Mouse (Mus musculus): Measurements from ENCODE around the gene Cracr2a.
"Not testable (repeated sequence)": the region's sequence is repeated elsewhere in the genome, so short reads cannot be mapped to it uniquely, and the experiment has no call there.

Gene Cracr2a

DNA sequence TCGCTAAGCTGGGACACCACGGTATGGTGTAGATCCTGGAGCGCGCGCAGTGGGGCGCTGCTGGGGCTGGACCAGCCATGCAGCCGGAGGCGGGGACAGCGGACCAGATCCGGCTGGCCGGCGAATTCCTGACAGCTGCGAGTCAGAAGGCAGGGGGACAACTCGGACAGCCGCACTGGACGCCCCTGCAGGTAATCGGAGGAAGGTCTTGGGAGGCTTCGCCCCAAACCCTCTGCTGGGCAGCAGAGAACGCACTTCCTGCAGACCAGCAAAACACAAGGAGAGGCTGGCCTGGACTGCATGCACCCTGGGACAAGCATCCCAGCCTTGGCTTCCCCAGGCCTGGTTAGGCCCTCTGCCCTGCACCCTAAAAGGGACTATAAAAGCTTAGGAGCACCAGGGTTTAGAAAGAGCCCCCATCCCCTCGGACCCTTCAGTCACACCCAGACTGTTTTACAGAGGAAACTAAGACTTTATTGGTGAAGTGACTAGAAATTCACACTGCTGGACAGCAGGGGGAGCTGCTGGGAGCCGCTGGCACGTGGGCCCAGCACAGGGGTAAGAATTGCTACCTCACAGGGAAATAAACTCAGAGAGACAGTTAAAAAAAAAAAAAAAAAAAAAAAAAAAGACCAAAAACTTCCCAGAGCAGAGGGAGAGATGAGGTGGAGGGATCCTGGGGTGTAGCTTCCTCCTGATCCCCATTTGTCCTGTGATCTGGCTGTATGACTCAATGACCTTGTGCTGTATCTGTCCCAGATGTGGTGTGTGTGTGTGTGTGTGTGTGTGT, at the start of gene Cracr2a:
Gene Cracr2a (plus strand): TSS at position 108 of the 790 bp plus-strand sequence.
- in situ Hi-C loops (cut with MboI; ENCODE audit: low pct_unique_long_range_greater_than_20kb in 1 of 2, low sequenced_read_pairs in 2 of 2, unreplicated experiment in 1 of 2): no loop called here

DNA sequence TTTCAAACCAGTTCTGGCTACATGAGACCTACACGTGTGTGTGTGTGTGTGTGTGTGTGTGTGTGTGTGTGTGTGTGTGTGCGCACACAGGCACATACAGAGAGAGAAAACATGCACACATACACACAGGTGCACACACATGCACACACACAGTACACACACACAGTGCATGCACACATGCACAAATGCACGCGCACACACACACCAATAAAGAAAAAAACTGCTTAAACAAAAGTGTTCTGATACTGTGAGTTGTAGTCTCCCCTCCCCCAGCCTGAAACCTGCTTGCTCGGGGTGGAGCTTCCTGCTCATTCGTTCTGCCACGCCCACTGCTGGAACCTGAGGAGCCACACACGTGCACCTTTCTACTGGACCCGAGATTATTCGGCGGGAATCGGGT, 47.4 kb upstream of the Cracr2a start:
- in situ Hi-C loops (cut with MboI; ENCODE audit: low pct_unique_long_range_greater_than_20kb in 1 of 2, low sequenced_read_pairs in 2 of 2, unreplicated experiment in 1 of 2): not testable (repeated sequence)

DNA sequence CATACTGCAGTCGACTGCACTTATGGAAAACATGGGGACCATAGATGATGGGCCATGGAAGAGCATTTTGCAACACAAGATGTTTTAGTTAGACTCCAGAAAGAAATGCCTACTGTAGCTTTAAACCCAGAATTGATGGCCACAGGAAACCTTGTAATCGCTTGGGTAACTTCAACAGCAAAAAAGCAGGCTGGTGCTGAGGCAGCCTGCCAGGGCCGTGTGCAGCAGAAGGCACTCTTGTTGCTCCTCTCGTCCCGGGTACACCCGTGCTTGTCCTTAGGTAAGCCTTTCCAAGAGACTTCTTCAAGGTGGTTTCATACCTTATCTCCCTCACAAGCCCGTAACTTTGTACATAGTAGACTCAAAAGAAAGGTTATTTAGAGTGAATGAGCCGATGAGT, 40.0 kb upstream of the Cracr2a start:
- in situ Hi-C loops (cut with MboI; ENCODE audit: low pct_unique_long_range_greater_than_20kb in 1 of 2, low sequenced_read_pairs in 2 of 2, unreplicated experiment in 1 of 2): no loop called here

DNA sequence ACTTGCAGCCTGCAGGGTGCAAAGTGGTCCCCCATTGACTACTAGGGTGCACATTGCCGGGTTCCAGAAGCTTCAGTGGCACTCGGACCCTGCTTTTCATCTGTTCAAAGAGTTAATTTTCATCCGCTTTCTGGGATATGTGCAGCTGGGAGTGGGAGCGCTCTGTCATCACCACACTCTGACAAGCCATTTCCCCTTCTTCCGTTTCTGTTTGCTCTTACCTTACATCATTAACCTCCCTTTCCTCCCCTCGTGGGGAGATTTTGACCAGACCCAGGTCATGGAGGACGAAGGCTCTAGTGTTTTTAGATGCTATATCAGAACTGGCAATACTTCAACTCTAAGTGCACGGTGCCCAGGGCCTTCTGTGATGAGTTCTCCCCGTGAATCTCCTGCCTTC, 38.8 kb upstream of the Cracr2a start:
- in situ Hi-C loops (cut with MboI; ENCODE audit: low pct_unique_long_range_greater_than_20kb in 1 of 2, low sequenced_read_pairs in 2 of 2, unreplicated experiment in 1 of 2): no loop called here

DNA sequence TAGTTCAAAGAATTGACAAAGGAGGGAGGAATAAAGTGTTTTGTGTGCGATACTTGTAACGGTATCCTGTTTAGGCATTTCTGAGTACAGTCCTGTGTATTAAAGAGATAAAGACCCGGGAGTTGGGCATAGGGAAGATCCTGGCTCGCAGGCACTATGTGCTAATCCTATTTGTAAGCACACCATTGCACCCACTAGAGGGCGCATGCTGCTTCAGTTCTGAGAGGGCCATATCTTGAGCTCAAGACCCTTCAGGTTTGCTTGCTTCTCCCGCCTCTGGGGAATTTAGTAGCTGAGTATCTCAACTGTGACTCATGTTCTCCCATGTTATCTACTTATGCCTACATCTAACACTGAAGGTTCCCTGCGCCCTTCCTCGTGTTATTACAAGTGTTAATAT, 36.7 kb upstream of the Cracr2a start:
- in situ Hi-C loops (cut with MboI; ENCODE audit: low pct_unique_long_range_greater_than_20kb in 1 of 2, low sequenced_read_pairs in 2 of 2, unreplicated experiment in 1 of 2): no loop called here

DNA sequence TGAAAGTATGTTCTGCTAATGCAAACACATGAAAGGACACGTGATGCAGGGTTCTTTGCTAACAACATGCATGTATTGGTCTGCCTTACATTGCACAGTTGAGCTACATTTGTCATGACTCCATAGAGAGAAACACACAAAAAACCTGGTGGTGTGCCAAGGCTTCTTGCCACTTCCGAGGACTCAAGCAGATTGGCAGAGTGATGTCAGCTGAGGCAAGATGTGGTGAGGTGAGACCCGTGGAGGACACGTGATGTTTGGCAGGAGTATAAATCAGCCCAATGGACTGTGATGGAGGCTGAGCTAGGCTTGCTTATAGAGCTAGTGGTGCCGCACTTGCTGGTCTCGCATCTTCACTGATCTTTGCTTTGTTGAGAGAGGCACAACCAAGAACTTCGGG, 32.5 kb upstream of the Cracr2a start:
- in situ Hi-C loops (cut with MboI; ENCODE audit: low pct_unique_long_range_greater_than_20kb in 1 of 2, low sequenced_read_pairs in 2 of 2, unreplicated experiment in 1 of 2): no loop called here

DNA sequence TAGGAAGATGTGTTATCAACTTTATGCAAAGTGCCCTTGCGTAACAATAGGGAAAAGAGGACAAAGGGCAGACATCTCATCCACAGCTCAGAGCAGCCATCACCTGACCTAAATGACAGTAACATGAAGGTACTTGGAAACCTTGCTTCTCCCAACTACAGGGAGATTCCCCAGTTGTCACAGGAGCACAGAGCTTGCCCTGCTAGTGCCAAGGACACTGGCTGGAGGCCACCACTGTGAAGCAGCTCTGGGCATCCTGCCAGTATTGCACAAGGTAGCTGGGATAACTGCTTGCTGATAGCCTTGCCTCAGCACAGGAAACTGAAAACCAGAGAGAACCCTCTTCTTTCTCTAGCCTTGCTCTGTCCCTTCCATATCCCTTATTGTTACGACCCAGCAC, 31.7 kb upstream of the Cracr2a start:
- in situ Hi-C loops (cut with MboI; ENCODE audit: low pct_unique_long_range_greater_than_20kb in 1 of 2, low sequenced_read_pairs in 2 of 2, unreplicated experiment in 1 of 2): no loop called here

DNA sequence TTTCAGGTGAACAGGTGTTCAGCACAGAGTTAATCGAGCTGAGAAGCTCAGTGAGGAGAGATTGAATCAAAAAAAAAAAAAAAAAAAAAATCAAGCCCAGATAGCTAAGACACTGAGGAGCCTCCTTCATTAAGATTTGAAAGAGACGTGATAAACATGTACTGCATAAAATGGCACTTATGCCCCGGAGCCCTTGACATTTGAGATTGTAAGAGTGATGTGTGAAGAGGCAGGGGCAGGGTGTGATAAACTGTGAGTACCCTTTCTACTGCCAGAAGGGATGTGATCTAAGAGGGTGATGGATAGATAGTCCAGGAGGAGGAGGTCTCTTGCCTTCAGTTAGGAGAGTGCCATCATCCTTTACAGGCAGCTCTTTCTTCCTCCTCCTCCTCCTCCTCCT, 30.9 kb upstream of the Cracr2a start:
- in situ Hi-C loops (cut with MboI; ENCODE audit: low pct_unique_long_range_greater_than_20kb in 1 of 2, low sequenced_read_pairs in 2 of 2, unreplicated experiment in 1 of 2): no loop called here

DNA sequence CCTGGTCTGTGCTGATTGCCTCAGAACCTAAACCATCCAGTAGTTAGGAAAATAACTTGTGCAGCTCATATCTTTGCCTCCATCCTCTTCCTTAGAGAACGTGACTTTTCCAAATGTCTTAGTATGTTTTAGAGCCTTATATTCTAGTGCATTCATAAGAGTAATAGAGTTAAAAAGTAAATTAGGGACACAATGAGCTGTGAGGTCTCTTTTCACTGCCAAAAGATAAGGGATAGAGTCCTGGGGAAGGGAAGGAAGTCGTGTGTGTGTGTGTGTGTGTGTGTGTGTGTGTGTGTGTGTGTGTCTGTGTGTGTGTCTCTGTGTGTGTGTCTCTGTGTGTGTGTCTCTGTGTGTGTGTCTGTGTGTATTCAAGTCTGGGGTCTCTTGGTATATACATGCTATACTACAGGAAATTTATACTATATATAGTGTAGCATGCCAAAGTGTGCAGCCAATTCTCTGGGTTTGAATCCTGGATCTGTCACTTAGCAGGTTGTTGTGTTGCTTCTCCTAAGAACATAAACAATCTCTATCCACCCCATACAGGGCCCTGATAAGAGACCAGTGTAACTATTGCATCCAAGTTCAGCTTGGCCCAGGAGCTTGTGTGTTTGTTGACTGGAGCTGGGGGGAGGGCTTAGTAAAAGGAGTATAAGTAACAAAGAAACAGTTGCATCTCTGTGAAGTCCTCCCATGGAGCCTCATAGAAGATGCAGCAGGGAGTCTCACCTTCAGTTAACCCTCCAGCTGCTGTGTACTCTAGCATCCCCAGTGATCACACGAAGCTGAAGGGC, 29.5 kb upstream of the Cracr2a start:
- in situ Hi-C loops (cut with MboI; ENCODE audit: low pct_unique_long_range_greater_than_20kb in 1 of 2, low sequenced_read_pairs in 2 of 2, unreplicated experiment in 1 of 2): no loop called here

DNA sequence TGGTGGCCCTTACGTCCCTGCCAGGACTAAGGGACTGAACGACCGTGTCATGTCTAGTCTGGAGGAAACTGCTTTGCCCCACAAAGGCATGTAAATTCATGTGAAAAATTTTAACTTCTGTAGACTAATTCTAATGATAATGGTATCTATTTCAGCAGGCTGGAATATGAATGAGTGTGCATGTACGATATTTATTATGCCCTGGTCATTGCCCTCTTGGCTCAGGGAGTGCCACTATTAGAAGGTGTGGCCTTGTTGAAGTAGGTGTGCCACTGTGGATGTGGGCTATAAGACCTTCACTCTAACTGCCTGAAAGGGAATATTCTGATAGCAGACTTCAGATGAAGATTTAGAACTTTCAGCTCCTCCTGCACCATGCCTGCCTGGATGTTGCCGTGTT, 28.8 kb upstream of the Cracr2a start:
- in situ Hi-C loops (cut with MboI; ENCODE audit: low pct_unique_long_range_greater_than_20kb in 1 of 2, low sequenced_read_pairs in 2 of 2, unreplicated experiment in 1 of 2): no loop called here

DNA sequence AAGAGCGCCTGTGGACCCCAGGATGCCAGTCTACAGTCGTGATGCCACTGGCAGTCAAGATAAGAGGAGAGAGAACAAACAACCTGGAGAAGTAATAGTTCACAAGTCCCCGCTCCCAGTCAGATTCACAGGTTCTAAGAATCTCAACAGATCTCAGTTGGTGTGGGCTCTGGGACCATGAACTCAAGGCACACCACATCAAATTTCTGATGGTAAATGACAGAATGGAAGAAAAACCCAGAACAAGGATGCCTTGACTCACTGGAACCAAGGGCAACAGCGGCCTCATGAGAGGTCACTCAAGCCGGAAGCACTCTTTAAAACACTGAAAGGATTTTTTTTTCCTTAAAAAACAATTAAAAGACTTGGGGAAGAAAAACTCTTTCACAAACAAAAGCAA, 27.4 kb upstream of the Cracr2a start:
- in situ Hi-C loops (cut with MboI; ENCODE audit: low pct_unique_long_range_greater_than_20kb in 1 of 2, low sequenced_read_pairs in 2 of 2, unreplicated experiment in 1 of 2): no loop called here

DNA sequence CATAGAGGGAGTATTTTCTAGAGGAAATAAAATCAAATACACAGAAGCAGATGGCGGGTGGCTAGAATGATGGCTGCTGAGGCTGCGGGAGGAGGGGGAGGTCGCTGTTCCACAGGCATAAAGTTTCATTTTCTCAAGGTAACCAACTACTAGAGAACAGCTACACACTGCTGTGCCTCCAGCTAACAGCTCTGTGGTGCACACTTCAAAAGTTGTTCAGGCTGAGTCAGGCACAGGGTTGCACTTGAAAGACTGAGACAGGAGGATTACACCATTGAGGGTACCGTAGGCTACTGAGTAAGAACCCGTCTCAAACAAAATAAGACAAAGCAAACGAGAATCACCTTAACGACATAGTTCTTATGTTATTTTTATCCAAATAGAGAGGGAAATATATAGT, 24.1 kb upstream of the Cracr2a start:
- in situ Hi-C loops (cut with MboI; ENCODE audit: low pct_unique_long_range_greater_than_20kb in 1 of 2, low sequenced_read_pairs in 2 of 2, unreplicated experiment in 1 of 2): no loop called here

DNA sequence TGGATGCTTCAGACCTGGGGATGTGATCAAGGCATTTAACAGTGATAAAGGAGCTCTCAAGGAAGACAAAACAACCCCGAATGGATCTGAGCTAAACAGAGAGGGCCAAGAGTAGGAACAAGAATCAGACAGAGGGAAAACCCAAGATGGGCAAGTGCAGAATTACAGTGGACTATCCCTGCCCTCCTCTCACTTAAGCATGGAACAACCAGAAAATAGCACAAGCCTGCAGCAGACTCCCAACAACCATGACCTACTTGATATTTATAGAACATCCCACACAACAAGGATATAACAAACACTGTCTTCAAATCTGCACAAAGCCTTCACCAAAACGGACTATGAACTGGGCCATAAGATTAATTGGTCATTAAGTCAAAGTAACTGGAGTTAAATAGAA, 23.0 kb upstream of the Cracr2a start:
- in situ Hi-C loops (cut with MboI; ENCODE audit: low pct_unique_long_range_greater_than_20kb in 1 of 2, low sequenced_read_pairs in 2 of 2, unreplicated experiment in 1 of 2): no loop called here

DNA sequence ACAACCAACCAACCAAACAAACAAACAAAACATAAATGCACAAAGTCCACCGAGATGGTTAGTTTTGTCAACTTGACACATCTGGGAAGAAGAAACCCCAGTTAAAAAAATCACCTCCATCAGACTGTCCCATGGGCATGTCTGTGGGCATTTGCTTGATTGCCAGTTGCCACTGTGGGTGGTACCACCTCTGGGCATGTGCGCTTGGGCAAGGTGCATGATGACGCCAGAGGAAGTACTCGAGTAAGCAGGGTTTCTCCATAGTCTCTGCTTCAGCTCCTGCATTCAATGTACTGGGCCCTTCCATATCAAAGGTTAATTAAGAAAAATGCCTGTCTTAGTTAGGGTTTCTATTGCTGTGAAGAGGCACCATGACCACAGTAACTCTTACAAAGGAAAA, 21.9 kb upstream of the Cracr2a start:
- in situ Hi-C loops (cut with MboI; ENCODE audit: low pct_unique_long_range_greater_than_20kb in 1 of 2, low sequenced_read_pairs in 2 of 2, unreplicated experiment in 1 of 2): no loop called here

DNA sequence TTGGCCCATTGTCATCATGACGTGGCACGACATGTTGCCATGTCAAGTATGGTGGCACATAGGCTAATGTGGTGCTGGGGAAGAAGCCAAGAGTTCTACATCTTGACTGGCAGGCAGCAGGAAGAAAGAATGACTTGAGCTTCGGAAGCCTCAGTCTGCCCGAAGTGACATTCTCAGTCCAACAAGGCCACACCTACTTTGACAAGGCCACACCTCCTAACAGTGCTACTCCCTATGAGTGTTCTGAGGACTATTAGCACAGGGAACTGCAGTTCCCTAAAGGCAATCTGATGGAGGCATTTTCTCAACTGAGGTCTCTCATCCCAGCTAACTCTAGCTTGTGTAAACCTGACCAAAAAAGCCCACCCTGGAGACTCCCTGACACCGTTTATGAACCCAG, 21.5 kb upstream of the Cracr2a start:
- in situ Hi-C loops (cut with MboI; ENCODE audit: low pct_unique_long_range_greater_than_20kb in 1 of 2, low sequenced_read_pairs in 2 of 2, unreplicated experiment in 1 of 2): no loop called here

DNA sequence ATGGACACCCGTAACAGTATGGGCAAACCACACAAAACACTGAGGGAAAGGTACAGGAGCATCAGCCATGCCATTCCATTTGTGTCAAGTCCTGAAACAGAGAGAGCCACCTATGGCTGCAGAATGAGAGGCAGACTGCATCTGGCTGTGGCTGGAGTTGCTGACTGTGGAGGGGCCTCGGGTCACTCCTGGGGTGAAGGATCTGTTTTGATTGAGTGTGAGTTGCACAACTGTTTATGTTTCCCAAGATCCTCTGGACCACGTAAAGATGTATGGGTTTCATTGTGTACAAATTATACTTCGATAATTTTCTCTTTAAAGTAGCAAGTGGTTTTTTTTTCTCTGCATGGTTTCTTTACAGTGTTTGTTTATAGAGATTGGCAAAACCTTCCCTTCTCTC, 20.6 kb upstream of the Cracr2a start:
- in situ Hi-C loops (cut with MboI; ENCODE audit: low pct_unique_long_range_greater_than_20kb in 1 of 2, low sequenced_read_pairs in 2 of 2, unreplicated experiment in 1 of 2): no loop called here

DNA sequence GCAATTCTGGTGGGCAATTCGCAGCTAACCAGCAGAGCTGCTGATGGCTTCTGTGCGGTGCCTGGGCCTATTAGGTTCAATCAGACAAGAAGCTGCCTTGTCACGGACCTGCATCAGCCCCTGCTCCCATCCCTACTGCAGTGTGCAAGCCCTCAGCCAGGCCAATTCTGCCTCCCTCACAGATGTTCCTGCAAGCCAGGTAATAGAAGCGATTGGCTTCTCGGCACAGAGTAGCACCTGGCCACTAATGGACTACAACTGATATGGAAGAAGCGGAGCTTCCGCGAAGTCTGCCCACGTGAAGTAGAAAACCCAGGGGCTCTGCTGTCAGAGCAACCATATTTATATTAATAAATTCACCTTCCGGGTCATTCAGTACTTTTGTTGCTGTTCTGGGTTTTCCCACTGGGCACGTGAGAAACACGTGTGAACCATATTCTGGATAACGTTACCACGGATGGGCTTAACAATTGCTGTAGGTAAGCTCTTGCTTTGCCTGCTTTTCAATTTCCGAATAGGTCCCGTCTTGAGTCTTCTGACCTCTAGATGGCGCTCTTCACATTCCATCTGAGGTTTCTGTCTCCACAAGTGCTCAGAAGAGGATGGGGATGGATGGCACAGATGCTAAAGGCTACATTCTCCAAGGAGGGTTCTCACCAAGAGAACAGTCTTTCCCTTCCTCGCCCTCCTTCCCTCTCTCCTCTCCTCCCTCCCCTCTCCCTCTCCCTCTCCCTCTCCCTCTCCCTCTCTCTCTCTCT, 19.3 kb upstream of the Cracr2a start:
- in situ Hi-C loops (cut with MboI; ENCODE audit: low pct_unique_long_range_greater_than_20kb in 1 of 2, low sequenced_read_pairs in 2 of 2, unreplicated experiment in 1 of 2): no loop called here

DNA sequence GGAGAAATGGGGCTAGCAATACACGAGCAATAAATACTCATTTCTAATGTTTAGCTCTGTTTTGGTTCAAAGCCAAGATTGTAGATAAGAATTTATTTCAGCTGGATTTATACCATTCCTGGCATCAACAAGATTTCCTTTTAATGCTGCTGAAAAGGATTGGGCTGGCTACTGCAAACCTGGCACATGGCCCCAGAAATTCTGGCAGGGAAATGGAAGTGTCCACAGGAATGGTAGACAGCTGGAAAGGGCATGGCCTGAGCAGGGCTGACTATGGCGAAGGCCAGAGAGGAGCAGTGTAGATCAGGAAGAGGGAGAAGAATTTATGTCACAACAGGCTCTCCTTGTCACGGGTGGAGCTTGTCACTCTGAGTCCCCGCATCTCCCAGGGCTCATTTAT, 14.5 kb upstream of the Cracr2a start:
- in situ Hi-C loops (cut with MboI; ENCODE audit: low pct_unique_long_range_greater_than_20kb in 1 of 2, low sequenced_read_pairs in 2 of 2, unreplicated experiment in 1 of 2): no loop called here

DNA sequence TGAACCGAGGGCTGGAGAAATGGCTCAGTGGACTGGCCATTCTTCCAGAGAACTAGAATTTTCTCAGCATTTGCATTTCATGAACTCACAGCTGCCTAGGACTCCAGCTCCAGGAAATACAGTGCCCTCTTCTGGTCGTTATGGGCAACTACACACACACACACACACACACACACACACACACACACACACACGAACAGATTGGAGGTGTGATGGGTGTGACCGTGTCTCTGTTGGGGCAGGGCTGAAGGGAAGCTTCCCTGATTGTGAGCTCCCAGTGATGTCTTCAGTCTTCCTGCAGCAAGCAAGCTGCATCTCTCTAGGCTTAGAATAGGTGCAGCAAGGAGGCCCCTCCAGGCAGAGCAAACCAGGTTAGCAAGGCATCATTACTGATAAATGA, 8.2 kb upstream of the Cracr2a start:
- in situ Hi-C loops (cut with MboI; ENCODE audit: low pct_unique_long_range_greater_than_20kb in 1 of 2, low sequenced_read_pairs in 2 of 2, unreplicated experiment in 1 of 2): no loop called here

Data from mouse embryonic stem cell (cell line).